Mouse (Mus musculus): ENCODE results near the gene Stum.

Stum gene

DNA sequence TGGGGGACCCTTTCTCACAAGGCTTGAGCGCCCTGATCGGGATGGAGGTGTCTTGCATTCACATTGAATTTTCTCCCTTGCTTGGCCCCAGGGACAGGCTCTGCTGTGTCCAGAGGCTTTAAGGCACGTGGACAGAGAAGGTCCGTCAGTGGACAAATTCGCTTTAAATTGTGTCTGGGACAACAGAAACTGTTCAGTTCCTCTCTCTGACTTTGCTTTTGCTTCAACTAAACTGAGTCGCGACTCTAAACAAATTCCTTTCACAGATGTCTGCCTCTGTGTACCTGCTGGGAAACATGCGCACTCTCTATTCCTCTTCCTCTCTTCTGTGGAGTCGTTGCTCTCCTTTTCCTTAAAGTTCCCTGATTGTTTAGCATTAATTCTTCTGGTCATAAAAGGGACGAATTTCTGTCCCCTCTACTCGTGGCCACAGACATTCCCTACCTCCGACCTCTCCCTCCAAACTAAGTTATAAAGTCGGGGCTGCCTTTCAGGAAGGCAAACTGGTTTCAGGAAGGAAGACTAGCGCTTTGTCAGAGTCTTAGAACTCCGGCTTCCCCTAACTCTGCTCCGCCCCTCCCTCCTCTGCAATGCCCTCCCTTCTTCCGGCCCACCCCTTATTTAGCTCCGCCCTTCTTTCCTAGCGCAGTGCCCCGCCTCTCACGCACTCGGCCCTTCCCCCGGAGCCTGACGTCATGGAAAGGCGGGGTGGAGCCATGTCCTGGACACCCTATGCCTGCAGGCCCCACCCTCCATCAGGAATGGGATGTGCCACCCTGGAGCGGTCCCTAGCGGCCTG is 96.2 kb downstream of the Stum start:
- peak; percentile 89 to 97 for DNase-seq (ENCODE audit: low spot score in 2 of 2)

DNA sequence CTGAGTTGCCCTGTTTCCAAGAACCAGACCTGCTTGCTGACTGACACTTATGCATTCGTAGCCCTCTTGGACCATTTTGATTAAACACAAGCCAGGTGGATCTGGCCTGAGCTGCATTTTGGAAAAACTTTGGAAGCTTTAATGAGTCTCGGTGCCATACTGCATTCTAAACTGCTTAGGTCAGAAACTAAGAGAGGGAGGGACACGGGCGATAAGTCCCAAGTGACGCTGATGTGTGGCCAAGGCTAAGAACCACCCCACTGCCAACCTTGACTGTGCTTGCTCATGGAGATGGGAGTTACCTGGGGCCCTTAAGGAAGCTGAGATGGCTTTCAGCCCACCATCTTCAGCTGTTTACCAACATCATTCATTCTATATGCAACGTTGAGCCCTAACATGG is 98.0 kb downstream of the Stum start:
- no peak for DNase-seq (ENCODE audit: low spot score in 2 of 2)

DNA sequence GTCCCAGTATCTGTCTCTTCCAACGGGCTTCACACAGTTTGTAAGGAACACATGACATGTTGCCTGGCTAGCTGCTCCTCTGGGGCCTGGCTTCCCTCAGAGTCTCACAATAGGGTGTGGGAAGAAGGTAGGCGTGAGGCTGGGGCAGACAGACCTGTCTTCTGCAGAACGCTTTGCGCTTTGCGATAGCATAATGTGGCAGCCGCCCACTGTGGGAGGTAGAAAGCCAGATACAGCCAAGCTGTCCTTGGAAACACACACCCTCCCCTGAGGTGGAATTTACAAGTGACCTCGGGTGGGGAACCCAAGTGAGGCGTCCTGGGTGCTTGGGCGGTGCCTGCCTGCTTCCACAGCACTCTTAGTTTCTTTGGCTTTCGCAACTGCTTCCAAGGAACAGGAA is 98.8 kb downstream of the Stum start:
- DNase-seq (ENCODE audit: low spot score in 2 of 2): no peak

DNA sequence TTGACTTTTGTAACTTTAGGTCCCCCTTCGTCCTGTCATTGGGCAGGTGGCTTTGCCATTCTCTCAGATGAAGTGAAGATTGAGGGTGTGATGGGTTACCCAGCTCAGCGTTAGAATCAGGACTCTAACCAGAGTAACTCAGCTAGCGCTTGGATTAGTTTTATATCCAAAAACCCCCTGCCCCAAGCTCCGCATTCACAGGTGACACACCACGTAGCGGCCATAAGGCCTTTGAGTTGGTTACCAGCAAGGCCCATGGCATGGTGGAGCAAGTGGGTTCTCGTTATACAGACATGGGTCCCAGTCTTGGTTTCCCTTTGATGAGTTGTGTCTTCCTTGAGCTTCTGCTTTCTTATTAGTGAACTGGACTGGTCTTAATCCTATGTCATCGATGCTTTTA is 99.4 kb downstream of the Stum start:
- DNase-seq (ENCODE audit: low spot score in 2 of 2): no peak

Measured in frontal cortex, postnatal 25 days (tissue).